Comparison of ENCODE assay signal across 7 mouse cellular contexts in the genomic region with DNA sequence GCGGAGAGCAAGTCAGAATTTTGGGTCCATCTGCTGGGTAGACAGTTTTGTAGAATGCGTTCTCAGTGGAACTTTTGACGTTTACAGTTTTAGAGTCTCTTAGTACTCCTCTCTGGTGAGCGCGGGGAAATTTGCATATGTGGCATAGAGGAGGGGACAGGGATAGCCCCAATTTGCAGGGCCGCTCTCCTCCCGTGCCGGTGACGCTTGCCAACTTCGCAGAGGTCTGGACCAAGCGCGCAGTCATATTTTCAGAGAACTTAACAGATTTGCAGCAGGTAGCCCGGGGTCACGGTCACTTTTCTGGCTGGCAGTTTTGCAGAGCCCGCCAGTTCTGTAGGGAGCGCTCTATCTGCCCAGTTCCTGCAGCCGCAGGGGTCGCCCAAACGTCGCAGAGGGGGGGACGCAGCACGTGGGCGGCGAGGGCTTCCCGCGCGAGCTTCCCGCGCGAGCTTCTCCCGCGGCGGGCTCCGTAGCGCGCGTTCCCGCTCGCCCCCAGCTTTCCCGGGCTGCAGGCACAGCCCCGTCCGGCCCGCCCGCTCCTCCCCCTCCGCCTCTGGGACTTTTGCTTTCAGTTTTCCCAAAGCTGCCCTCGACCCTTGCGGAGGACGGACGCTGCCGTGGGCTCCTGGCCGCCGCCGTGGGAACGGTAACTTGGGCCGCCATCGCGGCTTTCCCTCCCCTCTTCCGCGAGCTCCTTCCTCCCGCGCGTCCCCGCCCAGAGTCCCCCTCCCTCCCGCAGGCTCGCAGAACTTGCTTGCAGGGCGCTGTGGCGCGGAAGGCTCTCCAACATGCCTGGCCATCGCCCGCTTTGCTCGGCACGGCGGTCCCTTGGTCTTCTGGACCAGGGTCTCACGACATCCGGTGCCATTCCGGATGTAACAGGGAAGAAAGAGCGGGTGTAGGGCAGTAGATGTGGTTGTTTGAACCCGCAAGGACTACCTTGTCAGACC. TPM values are rescaled to one million over a fixed set of nuclear protein-coding genes. Genes with fewer than 3 reads are reported as not detected.
DNase-seq lines count a peak whose midpoint lies in the region; ATAC-seq lines count a peak whose summit lies in the region.

A gene (plus strand): TSS at position 461 of the 953 bp plus-strand sequence.

- DNase-seq in R1 (ENCODE audit: low read depth, low spot score): peak; percentile 60
- DNase-seq in cerebellum, postnatal 25 days: peak; percentile 48 to 66
- DNase-seq in gastrocnemius, adult 18-20 months (ENCODE audit: low spot score): peak; percentile 57
- peak; percentile 83 for DNase-seq in limb, embryonic 10.5 days (ENCODE audit: low spot score)
- peak; percentile 96 for DNase-seq in midbrain, embryonic 11.5 days (ENCODE audit: low spot score, missing footprints)
- DNase-seq in skeletal muscle tissue, adult 2 months (ENCODE audit: low read depth, low spot score): peak; percentile 54

- H3K27me3 ChIP-seq in hindbrain, embryonic 15.5 days: peaks cover 20% of the 10 kb centered on the region
- H3K27me3 ChIP-seq in limb, embryonic 10.5 days (ENCODE audit: low read depth, poor library complexity, severe bottlenecking): peaks cover 22% of the 10 kb centered on the region
- H3K27me3 ChIP-seq in midbrain, embryonic 11.5 days (ENCODE audit: control insufficient read depth, insufficient read depth, low read length): peaks cover 17% of the 10 kb centered on the region

- WGBS in hindbrain, embryonic 15.5 days: under 1% methylated on average over 78 of the region's 78 CpGs
- whole genome bisulfite sequencing in limb, embryonic 10.5 days: 1% methylated on average over 78 of the region's 78 CpGs
- under 1% methylated on average over 77 of the region's 78 CpGs for WGBS in midbrain, embryonic 11.5 days

- peak within 1 kb of the TSS; percentile 51 for H3K4me3 ChIP-seq in hindbrain, embryonic 15.5 days
- peak within 1 kb of the TSS; percentile 67 for H3K4me3 ChIP-seq in limb, embryonic 10.5 days
- H3K4me3 ChIP-seq in midbrain, embryonic 11.5 days (ENCODE audit: low read depth, low read length): peak within 1 kb of the TSS; percentile 58

- H3K9me3 ChIP-seq in hindbrain, embryonic 15.5 days: no peaks in the 10 kb centered on the region
- no peaks in the 10 kb centered on the region for H3K9me3 ChIP-seq in limb, embryonic 10.5 days (replicated peaks)
- H3K9me3 ChIP-seq in midbrain, embryonic 11.5 days (ENCODE audit: control insufficient read depth, low read length): no peaks in the 10 kb centered on the region

- H3K9ac ChIP-seq in hindbrain, embryonic 15.5 days: peak within 1 kb of the TSS; percentile 65
- peak within 1 kb of the TSS; percentile 81 for H3K9ac ChIP-seq in midbrain, embryonic 11.5 days (ENCODE audit: low read length)

- peak within 1 kb of the TSS; percentile 56 for H3K27ac ChIP-seq in hindbrain, embryonic 15.5 days (replicated peaks)
- peak within 1 kb of the TSS; percentile 95 for H3K27ac ChIP-seq in limb, embryonic 10.5 days
- H3K27ac ChIP-seq in midbrain, embryonic 11.5 days (ENCODE audit: low read depth, low read length): no peak within 1 kb of the TSS

- peak within 1 kb of the TSS; percentile 98 for H3K4me2 ChIP-seq in hindbrain, embryonic 15.5 days
- peak within 1 kb of the TSS; percentile 87 for H3K4me2 ChIP-seq in midbrain, embryonic 11.5 days

- H3K36me3 ChIP-seq in hindbrain, embryonic 15.5 days: no peaks in the 10 kb centered on the region
- peaks cover 4% of the 10 kb centered on the region; the same call in 1 of the 2 replicates for H3K36me3 ChIP-seq in limb, embryonic 10.5 days
- no peaks in the 10 kb centered on the region for H3K36me3 ChIP-seq in midbrain, embryonic 11.5 days (ENCODE audit: control insufficient read depth, insufficient read depth, low read length)

- H3K4me1 ChIP-seq in hindbrain, embryonic 15.5 days (replicated peaks): peaks cover 23% of the 10 kb centered on the region
- H3K4me1 ChIP-seq in limb, embryonic 10.5 days: peaks cover 66% of the 10 kb centered on the region
- H3K4me1 ChIP-seq in midbrain, embryonic 11.5 days (ENCODE audit: control insufficient read depth, insufficient read depth, low read length): peaks cover 9% of the 10 kb centered on the region

- peak; percentile 63 for ATAC-seq in hindbrain, embryonic 15.5 days (ENCODE audit: low FRiP score, low read depth)
- ATAC-seq in midbrain, embryonic 11.5 days (ENCODE audit: low FRiP score): peak; percentile 75

RNA-seq across cellular contexts. Expression of the gene that starts here (rescaled TPM):
- total RNA-seq in gastrocnemius, adult 18-20 months (2021): 1 to 10 TPM; 3.3 to 3.7 TPM
- polyA plus RNA-seq in hindbrain, embryonic 15.5 days (2015; fragmentation: Nextera tagmentation; extraction: Ambion mirVana): 21.5 and 22.0 TPM in 2 replicates
- 19.3 and 24.5 TPM in 2 replicates for polyA plus RNA-seq in limb, embryonic 10.5 days (2016; fragmentation: Nextera tagmentation; extraction: Ambion mirVana)
- 13.9 and 20.3 TPM in 2 replicates for polyA plus RNA-seq in midbrain, embryonic 11.5 days (2014; fragmentation: Nextera tagmentation; extraction: Ambion mirVana)
